21 mouse cellular contexts compared by ENCODE assay signal in genomic region chr2:3621568-3621967, GRCm38 (mm10).
"Had no signal": no experiment of that assay in that cellular context is flagged by ENCODE, and none has a peak within 500 bp of the region (broad histone marks: within the 10 kb centered on the region; RNA-seq: fewer than 3 reads in every experiment).

No protein-coding gene starts in this region.

- H3K27me3 ChIP-seq: liver, embryonic 13.5 days; midbrain, embryonic 13.5 days; neural tube, embryonic 12.5 days; neural tube, embryonic 15.5 days had no signal

- H3K27ac ChIP-seq: kidney, postnatal 0 days; layer of hippocampus, adult 2 months; left cerebral cortex, adult 2 months; liver, embryonic 13.5 days; midbrain, embryonic 10.5 days; midbrain, embryonic 13.5 days; neural tube, embryonic 12.5 days; neural tube, embryonic 15.5 days; stomach, postnatal 0 days had no signal

- H3K4me1 ChIP-seq: midbrain, embryonic 10.5 days; midbrain, embryonic 13.5 days; neural tube, embryonic 12.5 days; neural tube, embryonic 15.5 days had no signal

- H3K9me3 ChIP-seq: liver, embryonic 13.5 days; midbrain, embryonic 10.5 days; midbrain, embryonic 13.5 days; neural tube, embryonic 12.5 days; neural tube, embryonic 15.5 days had no signal

- H3K36me3 ChIP-seq: liver, embryonic 13.5 days; midbrain, embryonic 10.5 days; midbrain, embryonic 13.5 days; neural tube, embryonic 12.5 days; neural tube, embryonic 15.5 days had no signal

- ATAC-seq: midbrain, embryonic 13.5 days; midbrain, embryonic 16.5 days had no signal

- H3K4me3 ChIP-seq: layer of hippocampus, adult 2 months; left cerebral cortex, adult 2 months; liver, embryonic 13.5 days; midbrain, embryonic 10.5 days; midbrain, embryonic 13.5 days; neural tube, embryonic 12.5 days; neural tube, embryonic 15.5 days had no signal

- H3K9ac ChIP-seq: liver, embryonic 13.5 days; midbrain, embryonic 13.5 days; neural tube, embryonic 12.5 days; neural tube, embryonic 15.5 days had no signal

- DNase-seq: kidney, postnatal 25 days; layer of hippocampus, adult 9-11 months; liver, embryonic 13.5 days; lung, adult 2 months; lung, postnatal 14 days; lung, postnatal 4 days; right cerebral cortex, adult 18-20 months; right cerebral cortex, postnatal 14 days; right cerebral cortex, postnatal 4 days; thymus, adult 2 months; thymus, postnatal 14 days; thymus, postnatal 4 days had no signal
